ENCODE assay signal across 19 mouse cellular contexts in genomic region chr4:107003786-107004185, GRCm38 (mm10).
A peak's percentile ranks its signal among the peaks of the same experiment; 100 is the strongest.
DNase-seq lines count a peak whose midpoint lies in the region; ATAC-seq and TF ChIP-seq lines count a peak whose summit lies in the region.
"Had no signal": no experiment of that assay in that cellular context is flagged by ENCODE, and none has a peak within 500 bp of the region (broad histone marks: within the 10 kb centered on the region; RNA-seq: fewer than 3 reads in every experiment).

No protein-coding gene starts in this region.

- peaks cover 68% of the 10 kb centered on the region for H3K4me1 ChIP-seq in hindbrain, embryonic 10.5 days (replicated peaks)
- peaks cover 59% of the 10 kb centered on the region for H3K4me1 ChIP-seq in hindbrain, embryonic 12.5 days
- peaks cover 100% of the 10 kb centered on the region for H3K4me1 ChIP-seq in liver, embryonic 12.5 days
- H3K4me1 ChIP-seq in liver, postnatal 0 days (ENCODE audit: insufficient read depth), result peaks cover 40% of the 10 kb centered on the region
- peaks cover 100% of the 10 kb centered on the region for H3K4me1 ChIP-seq in liver, embryonic 13.5 days (replicated peaks)

- TF ChIP-seq EP300 in liver, postnatal 0 days (IDR thresholded peaks at IDR 0.05; ENCODE audit: low read depth), result no peak

- H3K9me3 ChIP-seq in hindbrain, embryonic 10.5 days, result no peaks in the 10 kb centered on the region
- no peaks in the 10 kb centered on the region for H3K9me3 ChIP-seq in hindbrain, embryonic 12.5 days (replicated peaks)
- H3K9me3 ChIP-seq in liver, embryonic 12.5 days (replicated peaks), result no peaks in the 10 kb centered on the region
- no peaks in the 10 kb centered on the region for H3K9me3 ChIP-seq in liver, postnatal 0 days (ENCODE audit: low read length)
- H3K9me3 ChIP-seq in liver, embryonic 13.5 days (replicated peaks), result no peaks in the 10 kb centered on the region
- H3K9me3 ChIP-seq: forebrain, embryonic 10.5 days; heart, embryonic 10.5 days; hindbrain, embryonic 15.5 days had no signal

- 78% methylated on average over 3 of the region's 3 CpGs for WGBS in hindbrain, embryonic 10.5 days
- 74% methylated on average over 3 of the region's 3 CpGs for WGBS in hindbrain, embryonic 12.5 days
- WGBS in liver, embryonic 12.5 days (ENCODE audit: insufficient replicate concordance), result 81% methylated on average over 3 of the region's 3 CpGs
- WGBS in liver, postnatal 0 days (ENCODE audit: insufficient replicate concordance), result 87% methylated on average over 3 of the region's 3 CpGs
- 85% methylated on average over 3 of the region's 3 CpGs for WGBS in liver, embryonic 13.5 days (ENCODE audit: insufficient replicate concordance)

- H3K27ac ChIP-seq in hindbrain, embryonic 10.5 days, result 0 out of 2 replicates have a peak overlapping the region, but pooled peaks have one; percentile 41
- H3K27ac ChIP-seq in hindbrain, embryonic 12.5 days, result no peak overlapping the region
- H3K27ac ChIP-seq in liver, embryonic 12.5 days, result peak overlapping the region; percentile 83; the same call in 1 of the 2 replicates
- no peak overlapping the region for H3K27ac ChIP-seq in liver, postnatal 0 days (ENCODE audit: low read depth)
- H3K27ac ChIP-seq in liver, embryonic 13.5 days, result peak overlapping the region; percentile 74
- H3K27ac ChIP-seq: forebrain, embryonic 10.5 days; heart, embryonic 10.5 days; hindbrain, embryonic 15.5 days had no signal

- peaks cover 46% of the 10 kb centered on the region; the same call in 1 of the 2 replicates for H3K36me3 ChIP-seq in hindbrain, embryonic 10.5 days
- H3K36me3 ChIP-seq in hindbrain, embryonic 12.5 days, result peaks cover 6% of the 10 kb centered on the region; the same call in 1 of the 2 replicates
- H3K36me3 ChIP-seq in liver, embryonic 12.5 days, result peaks cover 14% of the 10 kb centered on the region
- H3K36me3 ChIP-seq in liver, postnatal 0 days (replicated peaks; ENCODE audit: insufficient read depth, low read length), result no peaks in the 10 kb centered on the region
- peaks cover 9% of the 10 kb centered on the region for H3K36me3 ChIP-seq in liver, embryonic 13.5 days
- H3K36me3 ChIP-seq: hindbrain, embryonic 15.5 days had no signal

- H3K4me3 ChIP-seq in hindbrain, embryonic 10.5 days, result no peak overlapping the region
- H3K4me3 ChIP-seq in hindbrain, embryonic 12.5 days, result no peak overlapping the region
- no peak overlapping the region for H3K4me3 ChIP-seq in liver, embryonic 12.5 days
- no peak overlapping the region for H3K4me3 ChIP-seq in liver, postnatal 0 days (ENCODE audit: low read depth, low read length)
- no peak overlapping the region for H3K4me3 ChIP-seq in liver, embryonic 13.5 days (replicated peaks)
- H3K4me3 ChIP-seq: forebrain, embryonic 10.5 days; heart, embryonic 10.5 days; hindbrain, embryonic 15.5 days had no signal

- no peak for DNase-seq in hindbrain, embryonic 10.5 days (ENCODE audit: low spot score)
- no peak for DNase-seq in liver, postnatal 0 days
- DNase-seq in liver, embryonic 13.5 days, result no peak
- no peak for DNase-seq in gastrocnemius, adult 8-10 months (ENCODE audit: low spot score in 2 of 2)
- DNase-seq: adrenal gland, postnatal 25 days; gastrocnemius, postnatal 10 days; heart, adult 18-20 months; heart, postnatal 10 days; heart, postnatal 4 days had no signal

- no peak for ATAC-seq in hindbrain, embryonic 12.5 days (ENCODE audit: low FRiP score)
- ATAC-seq in liver, embryonic 12.5 days, result no peak
- no peak for ATAC-seq in liver, postnatal 0 days
- ATAC-seq in liver, embryonic 13.5 days (ENCODE audit: low read depth), result no peak
- ATAC-seq: activated CD4-positive, CD25-positive, alpha-beta regulatory T cell, adult 4 months; forebrain, embryonic 14.5 days; inflammation-experienced regulatory T-cells, adult 6 months; Patski had no signal

- H3K27me3 ChIP-seq in hindbrain, embryonic 10.5 days (ENCODE audit: insufficient read depth, poor library complexity, severe bottlenecking), result no peaks in the 10 kb centered on the region
- H3K27me3 ChIP-seq in hindbrain, embryonic 12.5 days, result no peaks in the 10 kb centered on the region
- H3K27me3 ChIP-seq in liver, embryonic 12.5 days (replicated peaks), result no peaks in the 10 kb centered on the region
- no peaks in the 10 kb centered on the region for H3K27me3 ChIP-seq in liver, postnatal 0 days (ENCODE audit: insufficient read depth, low read length)
- H3K27me3 ChIP-seq in liver, embryonic 13.5 days, result no peaks in the 10 kb centered on the region
- H3K27me3 ChIP-seq: CH12.LX; hindbrain, embryonic 15.5 days; Patski had no signal

- H3K9ac ChIP-seq in hindbrain, embryonic 12.5 days, result no peak overlapping the region
- H3K9ac ChIP-seq in liver, embryonic 12.5 days, result no peak overlapping the region
- H3K9ac ChIP-seq in liver, postnatal 0 days (replicated peaks), result no peak overlapping the region
- H3K9ac ChIP-seq in liver, embryonic 13.5 days, result peak overlapping the region; percentile 8; the same call in 1 of the 2 replicates
- H3K9ac ChIP-seq: hindbrain, embryonic 15.5 days had no signal

- no peak for TF ChIP-seq CTCF in liver, postnatal 0 days (IDR thresholded peaks at IDR 0.05; ENCODE audit: low read depth)

- H3K4me2 ChIP-seq in hindbrain, embryonic 12.5 days (replicated peaks), result no peak overlapping the region
- H3K4me2 ChIP-seq in liver, embryonic 12.5 days, result no peak overlapping the region
- no peak overlapping the region for H3K4me2 ChIP-seq in liver, postnatal 0 days (ENCODE audit: low read depth, low read length)
- no peak overlapping the region for H3K4me2 ChIP-seq in liver, embryonic 13.5 days
- H3K4me2 ChIP-seq: hindbrain, embryonic 15.5 days had no signal

Comparison
In these comparisons a context has a peak if more than half of its experiments do, and no peak if none do; other contexts are left out.
1. H3K27ac ChIP-seq: peak in hindbrain, embryonic 10.5 days (single experiment), liver, embryonic 12.5 days (single experiment) and liver, embryonic 13.5 days (single experiment); none in hindbrain, embryonic 12.5 days (single experiment) and liver, postnatal 0 days (single experiment).